Mouse (Mus musculus) embryonic facial prominence, embryonic 13.5 days (tissue): ENCODE data around the gene Sult4a1. TPM values are rescaled to one million over a fixed set of nuclear protein-coding genes. Genes with fewer than 3 reads are reported as not detected.

ENCODE experiments used
- polyA plus RNA-seq: library from polyadenylated mRNA; unstranded; fragments of >200 nt; fragmentation: Nextera tagmentation; extraction: Ambion mirVana; gene quantifications from 2 replicates; pipeline ENCODE4 v1.2.1, GENCODE M21; 2015

Sult4a1 gene
- polyA plus RNA-seq, 1 experiment from 2014 or later: 5.1 TPM

Other genes starting within 250 kb of the Sult4a1 start
- 0.08 TPM in 2 replicates for gene Efcab6, start 40.4 kb downstream of the Sult4a1 start, polyA plus RNA-seq
- gene Pnpla5, start 17.4 kb upstream of the Sult4a1 start, polyA plus RNA-seq: not detected in 2 replicates
- 0.80 and 1.5 TPM in 2 replicates for gene Pnpla3, start 62.1 kb upstream of the Sult4a1 start, polyA plus RNA-seq
- 110 TPM in 2 replicates for gene Samm50, start 86.5 kb upstream of the Sult4a1 start, polyA plus RNA-seq
- 4.4 TPM in 2 replicates for gene Parvb, start 126.3 kb upstream of the Sult4a1 start, polyA plus RNA-seq
- 1.3 and 1.5 TPM in 2 replicates for gene Parvg, start 218.3 kb upstream of the Sult4a1 start, polyA plus RNA-seq